Comparison of ENCODE assay signal across 8 mouse cellular contexts in the genomic region with DNA sequence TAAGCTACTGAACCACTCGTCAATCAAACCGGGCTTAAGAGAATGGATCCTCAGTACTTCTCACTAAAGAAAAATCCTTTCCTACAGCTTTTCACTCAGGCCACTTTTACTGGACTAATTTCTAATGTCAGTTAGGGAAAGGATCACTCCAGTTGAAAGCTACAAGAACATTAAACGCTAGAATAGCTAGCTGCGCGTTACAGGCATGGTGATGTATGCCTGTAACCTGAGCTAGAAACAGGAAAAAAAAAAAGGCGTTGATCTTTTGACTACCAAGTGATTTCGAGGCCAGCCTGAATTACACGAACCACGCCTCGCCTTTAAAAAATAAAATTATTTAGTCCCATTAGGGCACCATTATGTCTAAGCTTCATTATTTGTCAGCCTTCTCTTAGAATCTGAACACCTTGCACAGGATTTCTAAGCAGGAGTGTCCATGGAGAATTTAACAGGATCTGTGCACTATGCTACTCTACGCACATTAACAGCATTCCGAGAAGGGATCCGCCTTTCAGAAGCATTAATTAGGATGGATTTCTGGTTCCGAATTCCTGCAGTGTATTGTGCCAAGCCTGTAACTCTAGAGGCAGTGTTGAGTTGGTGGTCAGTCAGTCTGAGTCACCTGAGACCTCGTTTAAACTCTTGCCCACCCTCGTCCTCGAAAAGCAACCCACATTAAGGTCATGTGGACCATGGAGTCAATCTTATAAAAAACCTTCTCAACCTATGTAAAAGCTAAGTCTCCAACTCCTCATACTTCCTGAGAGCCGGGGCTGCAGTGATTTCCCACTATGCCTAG. TPM values are rescaled to one million over a fixed set of nuclear protein-coding genes. Genes with fewer than 3 reads are reported as not detected.
DNase-seq lines count a peak whose midpoint lies in the region; ATAC-seq and TF ChIP-seq lines count a peak whose summit lies in the region.

No protein-coding gene starts in this region.

- H3K27me3 ChIP-seq in embryonic facial prominence, embryonic 10.5 days (replicated peaks; ENCODE audit: low read depth, poor library complexity, severe bottlenecking): no peaks in the 10 kb centered on the region
- H3K27me3 ChIP-seq in hindbrain, embryonic 16.5 days (replicated peaks; ENCODE audit: control insufficient read depth, insufficient read depth, low read length): no peaks in the 10 kb centered on the region
- H3K27me3 ChIP-seq in midbrain, embryonic 15.5 days (replicated peaks): no peaks in the 10 kb centered on the region

- H3K4me3 ChIP-seq in lung, adult 2 months (replicated peaks; ENCODE audit: extremely low read depth, low read depth, low read length): peak overlapping the region; percentile 92
- peak overlapping the region; percentile 68 for H3K4me3 ChIP-seq in embryonic facial prominence, embryonic 10.5 days
- peak overlapping the region; percentile 52 for H3K4me3 ChIP-seq in hindbrain, embryonic 16.5 days (ENCODE audit: low read length)
- peak overlapping the region; percentile 47 for H3K4me3 ChIP-seq in midbrain, embryonic 15.5 days

- no peak for TF ChIP-seq CTCF in lung, adult 2 months (IDR thresholded peaks at IDR 0.05; ENCODE audit: insufficient read depth, low read length)

- peaks cover 34% of the 10 kb centered on the region for H3K4me1 ChIP-seq in lung, adult 2 months (ENCODE audit: control insufficient read depth, insufficient read depth, low read length)
- H3K4me1 ChIP-seq in embryonic facial prominence, embryonic 10.5 days: peaks cover 57% of the 10 kb centered on the region
- H3K4me1 ChIP-seq in hindbrain, embryonic 16.5 days (ENCODE audit: control insufficient read depth, insufficient read depth, low read depth, low read length): peaks cover 48% of the 10 kb centered on the region
- H3K4me1 ChIP-seq in midbrain, embryonic 15.5 days: peaks cover 67% of the 10 kb centered on the region

- H3K4me2 ChIP-seq in hindbrain, embryonic 16.5 days (ENCODE audit: low read length): peak overlapping the region; percentile 71
- H3K4me2 ChIP-seq in midbrain, embryonic 15.5 days: peak overlapping the region; percentile 70

- no peak for DNase-seq in lung, adult 2 months
- DNase-seq in lung, adult 18-20 months: no peak
- no peak for DNase-seq in embryonic facial prominence, embryonic 10.5 days (ENCODE audit: low spot score)
- no peak for DNase-seq in adrenal gland, postnatal 10 days
- DNase-seq in urinary bladder, postnatal 4 days (ENCODE audit: low spot score in 2 of 2): no peak
- no peak for DNase-seq in spleen, adult 18-20 months

- no peaks in the 10 kb centered on the region for H3K9me3 ChIP-seq in embryonic facial prominence, embryonic 10.5 days
- H3K9me3 ChIP-seq in hindbrain, embryonic 16.5 days (ENCODE audit: control insufficient read depth, low read length): no peaks in the 10 kb centered on the region
- no peaks in the 10 kb centered on the region for H3K9me3 ChIP-seq in midbrain, embryonic 15.5 days

- ATAC-seq in hindbrain, embryonic 16.5 days: peak; percentile 11; the same call in 1 of the 2 replicates
- ATAC-seq in midbrain, embryonic 15.5 days (replicated peaks): no peak

- H3K27ac ChIP-seq in embryonic facial prominence, embryonic 10.5 days (replicated peaks): peak overlapping the region; percentile 85
- peak overlapping the region; percentile 84 for H3K27ac ChIP-seq in hindbrain, embryonic 16.5 days (ENCODE audit: low read depth, low read length)
- H3K27ac ChIP-seq in midbrain, embryonic 15.5 days: peak overlapping the region; percentile 92

- peak overlapping the region; percentile 75 for H3K9ac ChIP-seq in hindbrain, embryonic 16.5 days (ENCODE audit: low read depth, low read length)
- H3K9ac ChIP-seq in midbrain, embryonic 15.5 days: peak overlapping the region; percentile 44

- 3% methylated on average over 18 of the region's 18 CpGs for WGBS in lung, adult 2 months
- 4% methylated on average over 18 of the region's 18 CpGs for WGBS in embryonic facial prominence, embryonic 10.5 days
- WGBS in hindbrain, embryonic 16.5 days: 3% methylated on average over 18 of the region's 18 CpGs
- WGBS in midbrain, embryonic 15.5 days: 3% methylated on average over 18 of the region's 18 CpGs

- peaks cover 27% of the 10 kb centered on the region for H3K36me3 ChIP-seq in embryonic facial prominence, embryonic 10.5 days (replicated peaks)
- H3K36me3 ChIP-seq in hindbrain, embryonic 16.5 days (ENCODE audit: control insufficient read depth, insufficient read depth, low read length): no peaks in the 10 kb centered on the region
- 0 out of 2 replicates have a peak, but pooled peaks cover 3% of the 10 kb centered on the region for H3K36me3 ChIP-seq in midbrain, embryonic 15.5 days (replicated peaks)

- no peak for TF ChIP-seq POLR2A in lung, adult 2 months (IDR thresholded peaks at IDR 0.05; ENCODE audit: borderline replicate concordance, extremely low read depth, low read depth, low read length)

RNA-seq across cellular contexts. Expression of gene Kmt2e, which starts 15.2 kb away (rescaled TPM):
- 22.2 and 22.9 TPM in 2 replicates for polyA plus RNA-seq in lung, adult 2 months (2012; rRNA removed)
- 86.7 TPM in 2 replicates for polyA plus RNA-seq in embryonic facial prominence, embryonic 10.5 days (2016; fragmentation: Nextera tagmentation; extraction: Ambion mirVana)
- polyA plus RNA-seq in hindbrain, embryonic 16.5 days (2015; fragmentation: Nextera tagmentation; extraction: Ambion mirVana): 139 and 143 TPM in 2 replicates
- 181 and 182 TPM in 2 replicates for polyA plus RNA-seq in midbrain, embryonic 15.5 days (2015; fragmentation: Nextera tagmentation; extraction: Ambion mirVana)
- 10 to 100 TPM; 60.4 to 77.0 TPM for total RNA-seq in adrenal gland, postnatal 10 days (2021)
